Mouse (Mus musculus) spleen, adult 2 months (tissue): ENCODE results near the gene Ptprh. TPM values are rescaled to one million over a fixed set of nuclear protein-coding genes. Genes with fewer than 3 reads are reported as not detected.

ENCODE experiments used
- DNase-seq, 2 experiments: peaks; one replicate each; pipeline versions ENCODE4 v3.0.0 to v3.0.0-alpha.2; 2012 to 2021; ENCODE audit warnings: low spot score in 2 of 2, low read depth in 1 of 2
- H3K27ac ChIP-seq: fragments of 200-500 bp; 2 replicates; pipeline ENCODE4 v1.5.1; 2012; ENCODE audit warnings: low read length, inconsistent platforms; ENCODE audit not compliant: insufficient read depth
- H3K27me3 ChIP-seq: fragments of 200-500 bp; 2 replicates; pipeline ENCODE4 v1.6.1; 2012; ENCODE audit warnings: mild to moderate bottlenecking, moderate library complexity, low read length, inconsistent platforms; ENCODE audit not compliant: control insufficient read depth, insufficient read depth
- H3K36me3 ChIP-seq: fragments of 200-500 bp; 2 replicates; pipeline ENCODE4 v1.6.1; 2012; ENCODE audit warnings: mild to moderate bottlenecking, low read length, inconsistent platforms; ENCODE audit not compliant: control insufficient read depth, insufficient read depth
- H3K4me1 ChIP-seq: fragments of 200-500 bp; 2 replicates; pipeline ENCODE4 v1.6.1; 2011; ENCODE audit warnings: inconsistent platforms; ENCODE audit not compliant: control insufficient read depth, insufficient read depth, insufficient read length
- H3K4me3 ChIP-seq: fragments of 200-500 bp; 2 replicates; pipeline ENCODE4 v1.5.1; 2011; ENCODE audit warnings: mild to moderate bottlenecking, inconsistent platforms; ENCODE audit not compliant: insufficient read depth, insufficient read length; ENCODE audit errors: extremely low read depth
- CTCF ChIP-seq: fragments of 200-500 bp; IDR thresholded peaks from 2 replicates; pipeline ENCODE4 v1.5.1; 2011; ENCODE audit warnings: mild to moderate bottlenecking, inconsistent platforms; ENCODE audit not compliant: insufficient read depth, insufficient read length, insufficient replicate concordance; ENCODE audit errors: extremely low read depth
- POLR2A ChIP-seq: fragments of 200-500 bp; IDR thresholded peaks from 2 replicates; pipeline ENCODE4 v1.6.1; 2011; ENCODE audit warnings: low read depth, low read length, inconsistent platforms
- whole genome bisulfite sequencing: fragments of 180-500 bp; shearing (Covaris S2); methylation state at CpG from one replicate; pipeline ENCODE4 v1.1.7; 2018; 5-methylcytosine and 5-hydroxymethylcytosine counted together
- polyA plus RNA-seq: library from polyadenylated mRNA; depleted of rRNA; stranded (reverse); fragments of >200 nt; gene quantifications from 2 replicates; pipeline ENCODE4 v1.2.3, GENCODE M21; 2012

The Ptprh gene
- polyA plus RNA-seq, 1 experiment = 0.11 TPM

- no peak for TF ChIP-seq POLR2A
- TF ChIP-seq CTCF = no peak
These were observed 88.0 kb downstream of the Ptprh start for GRCm38 (mm10) chr7:4515853-4516252.

GRCm38 (mm10) chr7:4513829-4514712 is 89.8 kb downstream of the Ptprh start:
- WGBS = 88% methylated on average over 6 of the region's 6 CpGs
- H3K4me1 ChIP-seq = peaks cover 2% of the 10 kb centered on the region; the same call in 1 of the 2 replicates
- H3K27me3 ChIP-seq = no peaks in the 10 kb centered on the region
- TF ChIP-seq CTCF (no peak), POLR2A (no peak)
- no peak overlapping the region for H3K4me3 ChIP-seq
- H3K36me3 ChIP-seq = no peaks in the 10 kb centered on the region
- no peak overlapping the region for H3K27ac ChIP-seq
- no peak for DNase-seq

More at GRCm38 (mm10) chr7:4515853-4516252, 88.0 kb downstream of the Ptprh start:
- DNase-seq = no peak
- Histone ChIP-seq H3K4me1 (peaks cover 2% of the 10 kb centered on the region; the same call in 1 of the 2 replicates), H3K27ac (no peak overlapping the region), H3K27me3 (no peaks in the 10 kb centered on the region), H3K4me3 (no peak overlapping the region), H3K36me3 (no peaks in the 10 kb centered on the region)
- WGBS = 84% methylated on average over 6 of the region's 6 CpGs

- Histone ChIP-seq H3K27me3 (no peaks in the 10 kb centered on the region), H3K4me1 (peaks cover 2% of the 10 kb centered on the region; the same call in 1 of the 2 replicates), H3K4me3 (no peak overlapping the region), H3K27ac (no peak overlapping the region), H3K36me3 (no peaks in the 10 kb centered on the region)
- 40% methylated on average over 13 of the region's 13 CpGs for WGBS
- DNase-seq = peak in 1 of 2 experiments; percentile 26
- peak; percentile 87 for TF ChIP-seq CTCF
- no peak for TF ChIP-seq POLR2A
These were observed 90.6 kb downstream of the Ptprh start for GRCm38 (mm10) chr7:4513236-4513635.

GRCm38 (mm10) chr7:4511489-4512224 is 92.2 kb downstream of the Ptprh start:
- Histone ChIP-seq H3K36me3 (no peaks in the 10 kb centered on the region), H3K4me1 (no peaks in the 10 kb centered on the region), H3K27me3 (no peaks in the 10 kb centered on the region), H3K4me3 (no peak overlapping the region), H3K27ac (no peak overlapping the region)
- no peak for TF ChIP-seq CTCF
- TF ChIP-seq POLR2A = no peak
- 85% methylated on average over 8 of the region's 8 CpGs for WGBS
- DNase-seq = no peak

- Histone ChIP-seq H3K4me1 (peaks cover 2% of the 10 kb centered on the region; the same call in 1 of the 2 replicates), H3K36me3 (no peaks in the 10 kb centered on the region), H3K4me3 (no peak overlapping the region), H3K27ac (no peak overlapping the region), H3K27me3 (no peaks in the 10 kb centered on the region)
- TF ChIP-seq POLR2A (no peak), CTCF (peak; percentile 81)
- 30% methylated on average over 24 of the region's 24 CpGs for WGBS
- peak in 1 of 2 experiments; percentile 66 for DNase-seq
These were observed 93.8 kb downstream of the Ptprh start for GRCm38 (mm10) chr7:4509863-4510608.

- TF ChIP-seq POLR2A (no peak), CTCF (no peak)
- H3K4me1 ChIP-seq = peaks cover 8% of the 10 kb centered on the region; the same call in 1 of the 2 replicates
These were observed 95.1 kb downstream of the Ptprh start for GRCm38 (mm10) chr7:4508739-4509116.

More at GRCm38 (mm10) chr7:4508739-4509116, 95.1 kb downstream of the Ptprh start:
- 69% methylated on average over 8 of the region's 8 CpGs for WGBS
- no peaks in the 10 kb centered on the region for H3K36me3 ChIP-seq
- no peak overlapping the region for H3K27ac ChIP-seq
- H3K27me3 ChIP-seq = no peaks in the 10 kb centered on the region
- no peak overlapping the region for H3K4me3 ChIP-seq
- no peak for DNase-seq
